Mouse (Mus musculus): ENCODE data around the gene Irf2bp2.

GRCm38 (mm10) chr8:126639161-126639560, 45.4 kb upstream of the Irf2bp2 start:
- TF ChIP-seq CTCF (IDR thresholded peaks at IDR 0.05; ENCODE audit: insufficient read depth, low read length) (no peak), POLR2A (IDR thresholded peaks at IDR 0.05; ENCODE audit: borderline replicate concordance, extremely low read depth, low read depth, low read length) (peak; percentile 37; the same call in 1 of the 2 replicates)
